Mouse (Mus musculus): ENCODE data around the gene Lin7a. TPM values are rescaled to one million over a fixed set of nuclear protein-coding genes. Genes with fewer than 3 reads are reported as not detected.

Gene Lin7a
- polyA plus RNA-seq, 1 experiment: 21.3 TPM

DNA sequence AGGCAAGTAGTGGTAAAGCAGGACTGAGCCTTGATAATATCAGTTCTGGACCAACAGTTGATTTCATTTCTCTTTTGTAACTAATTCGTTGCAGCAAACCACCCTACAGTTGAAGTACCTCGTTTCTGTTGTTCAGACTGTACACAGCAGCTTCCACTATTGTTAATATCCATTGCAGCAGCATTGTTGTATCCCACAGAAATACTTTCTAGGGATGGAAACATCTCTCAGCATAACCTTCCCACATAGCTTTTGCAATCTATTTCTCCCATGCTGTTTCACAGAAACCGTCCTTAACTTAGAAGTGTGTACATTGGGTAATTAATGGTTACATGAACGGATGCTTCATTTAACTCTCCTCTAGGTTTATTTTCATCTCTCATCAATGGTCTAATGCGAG, 42.7 kb upstream of the Lin7a start:
- Histone ChIP-seq H3K4me1 (ENCODE audit: control insufficient read depth, insufficient read depth, low read length) (no peaks in the 10 kb centered on the region), H3K4me3 (ENCODE audit: insufficient read depth, low read length) (no peak overlapping the region), H3K27ac (ENCODE audit: insufficient read depth, low read length) (no peak overlapping the region)
- no peak for TF ChIP-seq POLR2A (IDR thresholded peaks at IDR 0.05; ENCODE audit: extremely low read depth, insufficient read depth, low read length)
- TF ChIP-seq CTCF (IDR thresholded peaks at IDR 0.05; ENCODE audit: extremely low read depth, insufficient read depth, low read length): no peak

DNA sequence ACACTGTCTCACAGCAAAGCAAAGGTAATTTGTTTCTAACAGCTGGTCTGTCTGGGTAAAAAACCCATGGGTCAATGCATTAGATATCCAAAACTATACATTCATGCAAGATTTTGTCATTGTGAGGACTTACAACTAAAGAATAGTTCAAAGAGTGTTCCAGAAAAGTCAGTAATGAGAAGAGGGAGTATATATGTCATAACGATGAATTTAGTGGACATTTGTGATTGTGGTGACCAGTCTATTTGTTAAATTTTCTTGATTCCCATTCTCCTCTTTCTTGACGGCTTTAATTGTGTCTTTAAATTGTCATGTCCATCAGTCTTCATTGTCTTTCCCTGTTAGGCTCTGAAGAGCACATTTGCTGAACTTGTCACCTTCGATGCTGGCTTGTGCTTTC, 42.1 kb upstream of the Lin7a start:
- H3K27ac ChIP-seq (ENCODE audit: insufficient read depth, low read length): no peak overlapping the region
- no peaks in the 10 kb centered on the region for H3K4me1 ChIP-seq (ENCODE audit: control insufficient read depth, insufficient read depth, low read length)
- no peak for TF ChIP-seq POLR2A (IDR thresholded peaks at IDR 0.05; ENCODE audit: extremely low read depth, insufficient read depth, low read length)
- no peak for TF ChIP-seq CTCF (IDR thresholded peaks at IDR 0.05; ENCODE audit: extremely low read depth, insufficient read depth, low read length)
- no peak overlapping the region for H3K4me3 ChIP-seq (ENCODE audit: insufficient read depth, low read length)

DNA sequence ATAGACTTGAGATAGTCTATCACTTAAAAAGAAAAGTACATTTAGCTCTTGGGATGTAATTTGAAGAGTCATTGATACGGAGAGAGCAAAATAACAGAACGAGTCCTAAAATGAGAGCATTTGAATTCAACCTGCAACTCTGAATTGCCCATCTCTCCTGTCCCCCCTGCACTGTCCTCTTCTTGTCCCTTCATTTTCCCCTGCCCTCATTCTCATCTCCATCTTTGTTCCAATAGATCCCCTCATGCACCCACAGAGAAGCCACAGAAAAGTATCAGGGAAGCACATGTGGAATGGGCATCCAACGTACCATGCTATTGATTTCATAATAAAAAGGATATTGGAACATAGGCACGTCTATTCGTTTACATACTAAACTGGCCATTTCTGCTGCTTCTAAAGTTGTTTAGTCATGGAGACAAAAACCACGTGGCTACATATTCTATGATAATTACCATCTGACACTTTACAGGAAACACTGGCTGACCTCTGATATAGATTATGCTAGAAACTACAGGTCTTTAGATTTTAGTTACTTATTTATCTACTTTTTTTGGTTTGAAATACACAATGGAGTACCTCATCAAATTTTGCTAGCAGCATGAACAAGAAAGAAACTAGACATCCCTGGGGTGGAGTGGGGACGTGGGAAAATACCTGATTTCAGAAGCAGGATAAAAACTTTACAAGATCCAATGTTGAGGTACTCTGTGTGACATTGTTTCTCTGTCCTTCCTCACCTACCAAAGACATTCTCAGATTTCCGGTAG, 41.2 kb upstream of the Lin7a start:
- Histone ChIP-seq H3K4me3 (ENCODE audit: insufficient read depth, low read length) (no peak overlapping the region), H3K4me1 (ENCODE audit: control insufficient read depth, insufficient read depth, low read length) (no peaks in the 10 kb centered on the region), H3K27ac (ENCODE audit: insufficient read depth, low read length) (no peak overlapping the region)
- no peak for TF ChIP-seq POLR2A (IDR thresholded peaks at IDR 0.05; ENCODE audit: extremely low read depth, insufficient read depth, low read length)
- no peak for TF ChIP-seq CTCF (IDR thresholded peaks at IDR 0.05; ENCODE audit: extremely low read depth, insufficient read depth, low read length)

DNA sequence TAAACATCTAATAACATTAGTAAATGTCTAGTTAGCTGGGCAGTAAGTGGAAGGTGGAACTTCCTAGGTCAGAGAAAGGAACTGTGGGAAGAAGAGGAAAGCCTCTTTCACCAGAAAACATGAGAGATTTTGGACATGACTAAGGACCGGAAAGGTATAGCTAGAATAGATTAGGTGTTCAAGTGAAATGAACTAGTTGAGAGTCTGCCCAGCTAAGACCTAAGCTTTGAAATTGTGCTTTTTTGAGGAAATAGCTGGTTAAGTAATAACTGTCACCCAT, 40.7 kb upstream of the Lin7a start:
- Histone ChIP-seq H3K4me1 (ENCODE audit: control insufficient read depth, insufficient read depth, low read length) (no peaks in the 10 kb centered on the region), H3K27ac (ENCODE audit: insufficient read depth, low read length) (no peak overlapping the region), H3K4me3 (ENCODE audit: insufficient read depth, low read length) (no peak overlapping the region)
- TF ChIP-seq POLR2A (IDR thresholded peaks at IDR 0.05; ENCODE audit: extremely low read depth, insufficient read depth, low read length): no peak
- TF ChIP-seq CTCF (IDR thresholded peaks at IDR 0.05; ENCODE audit: extremely low read depth, insufficient read depth, low read length): no peak

DNA sequence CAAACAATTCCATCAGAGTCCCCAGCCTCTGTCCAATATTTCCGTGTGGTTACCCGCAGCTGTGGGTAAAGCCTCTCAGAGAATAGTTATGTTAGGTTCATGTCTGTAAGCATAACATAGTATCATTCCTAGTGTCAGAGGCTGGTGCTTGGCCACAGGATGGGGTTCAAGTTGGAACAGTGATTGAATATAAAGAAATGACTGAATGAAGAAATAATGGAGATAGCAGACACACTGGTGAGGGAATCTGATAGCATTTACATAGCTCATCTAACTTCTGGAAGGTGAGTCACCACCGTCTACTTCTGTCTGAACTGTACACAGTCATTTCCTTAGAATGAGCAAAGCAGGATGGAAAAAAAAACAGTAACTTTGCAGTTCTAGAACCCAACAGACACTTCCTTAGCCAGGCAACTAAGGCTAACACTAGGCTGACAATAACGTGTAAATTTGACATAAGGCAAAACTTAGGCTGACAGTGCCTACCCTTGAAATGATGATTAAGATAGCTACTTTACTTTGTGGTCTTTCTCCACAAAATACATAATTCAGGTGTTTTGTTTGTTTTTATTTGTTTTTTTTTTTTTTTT, 40.0 kb upstream of the Lin7a start:
- Histone ChIP-seq H3K27ac (ENCODE audit: insufficient read depth, low read length) (no peak overlapping the region), H3K4me1 (ENCODE audit: control insufficient read depth, insufficient read depth, low read length) (no peaks in the 10 kb centered on the region), H3K4me3 (ENCODE audit: insufficient read depth, low read length) (no peak overlapping the region)
- TF ChIP-seq CTCF (IDR thresholded peaks at IDR 0.05; ENCODE audit: extremely low read depth, insufficient read depth, low read length) (no peak), POLR2A (IDR thresholded peaks at IDR 0.05; ENCODE audit: extremely low read depth, insufficient read depth, low read length) (no peak)

DNA sequence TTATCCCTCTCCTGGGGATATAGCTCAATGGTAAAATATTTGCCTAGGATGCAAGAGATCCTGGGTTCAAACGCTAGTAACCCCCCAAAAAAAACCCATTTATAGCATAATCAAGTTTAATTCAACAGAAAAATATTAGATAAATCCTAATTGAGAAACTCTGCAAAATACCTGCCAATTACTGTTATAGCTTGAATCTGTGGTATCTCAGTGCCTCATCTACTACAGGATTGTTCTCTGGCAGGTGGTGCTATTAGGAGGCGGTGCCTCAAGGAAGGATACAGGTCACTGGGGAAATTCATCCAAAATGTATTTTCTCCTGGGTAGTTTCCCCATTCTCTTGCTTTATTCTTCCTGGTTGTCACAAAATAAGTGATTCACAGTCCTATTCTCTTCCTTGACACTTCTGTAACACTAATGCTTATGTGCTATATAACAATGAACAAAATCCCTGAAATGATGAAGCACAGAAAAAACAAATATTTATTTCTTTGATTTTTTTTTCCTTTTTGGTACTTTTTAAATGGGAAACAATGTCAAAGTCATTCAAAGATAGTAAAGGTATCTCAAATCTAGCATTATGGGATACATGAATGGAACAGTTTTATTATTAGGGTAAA, 38.9 kb upstream of the Lin7a start:
- no peak overlapping the region for H3K27ac ChIP-seq (ENCODE audit: insufficient read depth, low read length)
- H3K4me3 ChIP-seq (ENCODE audit: insufficient read depth, low read length): no peak overlapping the region
- no peak for TF ChIP-seq CTCF (IDR thresholded peaks at IDR 0.05; ENCODE audit: extremely low read depth, insufficient read depth, low read length)
- TF ChIP-seq POLR2A (IDR thresholded peaks at IDR 0.05; ENCODE audit: extremely low read depth, insufficient read depth, low read length): no peak
- no peaks in the 10 kb centered on the region for H3K4me1 ChIP-seq (ENCODE audit: control insufficient read depth, insufficient read depth, low read length)

DNA sequence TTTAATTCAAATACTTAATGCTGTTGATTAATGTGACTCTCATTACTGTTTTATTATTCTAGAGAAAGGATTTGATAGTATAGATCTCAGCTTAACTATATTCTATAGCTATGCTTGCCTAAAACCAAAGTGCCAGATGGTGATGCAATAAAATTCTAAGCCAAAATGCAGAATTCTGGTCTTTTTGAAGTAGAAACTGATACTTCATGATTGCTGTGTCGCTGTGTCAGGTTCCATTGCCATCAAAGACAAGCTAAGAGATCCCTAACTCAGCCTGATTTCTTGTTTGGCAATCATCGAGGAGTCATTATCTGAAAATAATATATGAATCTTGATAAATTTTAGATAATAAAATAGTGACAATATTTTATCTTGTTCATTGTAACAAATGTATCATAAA, 38.3 kb upstream of the Lin7a start:
- Histone ChIP-seq H3K27ac (ENCODE audit: insufficient read depth, low read length) (no peak overlapping the region), H3K4me1 (ENCODE audit: control insufficient read depth, insufficient read depth, low read length) (no peaks in the 10 kb centered on the region), H3K4me3 (ENCODE audit: insufficient read depth, low read length) (no peak overlapping the region)
- TF ChIP-seq CTCF (IDR thresholded peaks at IDR 0.05; ENCODE audit: extremely low read depth, insufficient read depth, low read length) (no peak), POLR2A (IDR thresholded peaks at IDR 0.05; ENCODE audit: extremely low read depth, insufficient read depth, low read length) (no peak)

DNA sequence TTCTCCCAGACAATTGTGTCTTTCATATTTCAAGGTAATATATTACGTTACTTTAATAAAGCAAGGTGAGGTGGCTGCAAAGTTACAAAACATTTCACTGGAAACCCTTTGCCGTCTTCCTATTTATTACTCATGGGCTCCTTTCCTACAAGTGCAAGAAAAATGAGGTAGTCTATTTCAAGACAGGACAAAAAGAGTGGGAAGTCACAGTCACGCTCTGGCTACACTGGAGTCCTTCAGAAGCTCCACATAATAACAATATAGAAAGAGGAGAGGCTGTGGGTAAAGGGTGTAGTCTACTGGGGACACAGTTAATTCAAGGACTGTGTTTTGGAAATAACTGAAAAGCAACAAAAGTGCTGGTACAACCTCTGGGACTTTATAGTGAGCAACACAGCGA, 37.7 kb upstream of the Lin7a start:
- H3K4me1 ChIP-seq (ENCODE audit: control insufficient read depth, insufficient read depth, low read length): no peaks in the 10 kb centered on the region
- H3K27ac ChIP-seq (ENCODE audit: insufficient read depth, low read length): no peak overlapping the region
- TF ChIP-seq CTCF (IDR thresholded peaks at IDR 0.05; ENCODE audit: extremely low read depth, insufficient read depth, low read length) (no peak), POLR2A (IDR thresholded peaks at IDR 0.05; ENCODE audit: extremely low read depth, insufficient read depth, low read length) (no peak)
- H3K4me3 ChIP-seq (ENCODE audit: insufficient read depth, low read length): no peak overlapping the region

DNA sequence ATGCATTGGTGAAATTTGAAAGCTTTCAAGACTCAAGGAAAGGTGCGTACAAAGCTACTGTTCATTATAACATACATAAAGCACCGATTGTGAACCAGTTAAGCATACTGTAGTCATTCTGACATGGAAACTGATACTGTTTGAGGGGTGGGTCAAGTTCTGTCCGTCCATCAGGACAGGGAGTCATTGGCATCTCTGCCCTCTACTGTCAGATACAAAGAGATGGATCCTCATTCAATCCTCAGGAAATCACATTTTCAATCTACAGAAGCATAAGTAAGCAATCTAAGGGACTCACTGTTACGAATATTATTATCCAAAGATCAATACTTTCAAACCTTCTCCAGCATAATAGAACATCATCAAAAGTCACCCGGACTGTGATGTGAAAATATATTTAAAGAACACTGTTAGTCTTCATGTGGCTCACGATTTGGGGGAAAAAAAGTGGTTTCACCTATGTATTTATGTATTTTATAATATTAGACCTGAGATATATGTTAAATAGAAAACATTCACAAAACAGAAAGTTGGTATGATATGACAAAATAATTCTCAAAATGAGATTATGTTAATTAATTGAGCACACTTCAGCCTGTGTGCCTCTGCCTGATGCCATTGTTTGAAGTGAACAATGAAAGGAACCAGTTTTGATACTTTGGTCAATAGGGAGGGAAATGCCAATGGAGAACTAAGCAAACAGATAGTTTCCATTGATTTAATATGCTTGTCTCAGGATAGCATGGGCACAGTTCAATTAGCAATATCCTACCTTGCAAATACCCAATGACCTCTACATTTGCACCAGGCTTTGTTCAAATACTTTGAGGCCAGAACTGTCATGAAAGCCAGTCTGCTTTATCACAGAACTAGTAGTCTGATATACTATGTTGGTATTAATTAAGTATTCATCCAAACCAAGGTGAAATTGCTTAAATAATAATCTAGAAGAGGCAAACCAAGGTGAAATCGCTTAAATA, 36.8 kb upstream of the Lin7a start:
- H3K27ac ChIP-seq (ENCODE audit: insufficient read depth, low read length): no peak overlapping the region
- no peaks in the 10 kb centered on the region for H3K4me1 ChIP-seq (ENCODE audit: control insufficient read depth, insufficient read depth, low read length)
- H3K4me3 ChIP-seq (ENCODE audit: insufficient read depth, low read length): no peak overlapping the region
- TF ChIP-seq CTCF (IDR thresholded peaks at IDR 0.05; ENCODE audit: extremely low read depth, insufficient read depth, low read length) (no peak), POLR2A (IDR thresholded peaks at IDR 0.05; ENCODE audit: extremely low read depth, insufficient read depth, low read length) (no peak)

All from cortical plate, adult 2 months (tissue).